Mouse (Mus musculus): ENCODE results near the gene Pnpla1. TPM values are rescaled to one million over a fixed set of nuclear protein-coding genes. Genes with fewer than 3 reads are reported as not detected.
"Not testable (repeated sequence)": the region's sequence is repeated elsewhere in the genome, so short reads cannot be mapped to it uniquely, and the experiment has no call there.

Gene Pnpla1
- polyA plus RNA-seq (2016; fragmentation: Nextera tagmentation; extraction: Ambion mirVana), result not detected in 2 replicates

DNA sequence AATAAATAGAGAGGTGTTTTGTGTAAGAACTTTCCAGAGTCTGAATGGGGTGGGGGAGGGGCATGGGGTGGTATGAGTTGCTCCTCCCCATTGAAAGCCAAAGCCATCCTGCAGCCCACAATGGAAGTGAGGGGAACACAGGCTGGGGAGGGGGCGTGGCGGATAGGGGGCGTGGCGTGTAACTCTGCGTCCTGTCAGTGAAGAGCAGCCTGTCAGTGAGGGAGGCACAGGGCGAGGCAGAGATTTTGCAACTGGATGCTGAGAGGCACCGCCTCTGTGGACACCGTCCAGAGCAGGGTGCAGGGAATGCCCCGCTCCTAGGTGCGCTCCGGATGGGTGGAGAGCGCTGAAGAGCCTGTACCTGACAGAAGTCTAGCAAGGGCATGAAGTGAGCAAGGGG is at the start of gene Pnpla1:
TSS of gene Pnpla1 (plus strand) at position 207 of the 400 bp plus-strand sequence.
- Histone ChIP-seq H3K9me3 (peaks cover 11% of the 10 kb centered on the region; the same call in 1 of the 2 replicates), H3K4me3 (no peak within 1 kb of the TSS), H3K27me3 (ENCODE audit: insufficient read depth, poor library complexity, severe bottlenecking) (peaks cover 3% of the 10 kb centered on the region; the same call in 1 of the 2 replicates), H3K27ac (no peak within 1 kb of the TSS), H3K4me1 (replicated peaks) (peaks cover 10% of the 10 kb centered on the region), H3K36me3 (no peaks in the 10 kb centered on the region)
- 35% methylated on average over 12 of the region's 12 CpGs for WGBS
- peak; percentile 46 for DNase-seq (ENCODE audit: low spot score)

DNA sequence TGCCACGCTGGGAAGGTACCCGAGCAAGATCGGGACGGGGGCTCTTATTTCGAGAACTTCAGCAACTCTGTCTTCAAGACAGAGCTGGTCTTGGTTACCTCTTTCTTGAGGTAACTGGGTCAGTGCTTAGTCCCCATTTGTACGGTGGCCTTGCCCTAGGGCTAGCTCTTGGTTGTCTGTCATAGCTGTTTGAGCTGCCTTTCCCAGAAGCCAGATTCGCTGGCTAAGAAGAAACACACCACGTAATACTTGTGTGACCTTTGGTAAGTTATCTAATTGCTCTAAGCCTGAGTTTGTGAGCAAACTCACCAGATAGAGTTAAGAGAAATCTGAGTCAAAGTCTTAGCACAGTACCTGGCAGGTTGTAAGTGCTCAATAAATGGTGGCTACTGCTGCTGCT is 49.5 kb upstream of the Pnpla1 start:
- 96% methylated on average over 8 of the region's 8 CpGs for WGBS
- H3K27ac ChIP-seq, result peak overlapping the region; percentile 45; the same call in 1 of the 2 replicates
- DNase-seq (ENCODE audit: low spot score), result no peak
- no peaks in the 10 kb centered on the region for H3K4me1 ChIP-seq (replicated peaks)
- peaks cover 97% of the 10 kb centered on the region for H3K36me3 ChIP-seq
- no peaks in the 10 kb centered on the region for H3K27me3 ChIP-seq (ENCODE audit: insufficient read depth, poor library complexity, severe bottlenecking)
- no peak overlapping the region for H3K4me3 ChIP-seq
- no peaks in the 10 kb centered on the region for H3K9me3 ChIP-seq

DNA sequence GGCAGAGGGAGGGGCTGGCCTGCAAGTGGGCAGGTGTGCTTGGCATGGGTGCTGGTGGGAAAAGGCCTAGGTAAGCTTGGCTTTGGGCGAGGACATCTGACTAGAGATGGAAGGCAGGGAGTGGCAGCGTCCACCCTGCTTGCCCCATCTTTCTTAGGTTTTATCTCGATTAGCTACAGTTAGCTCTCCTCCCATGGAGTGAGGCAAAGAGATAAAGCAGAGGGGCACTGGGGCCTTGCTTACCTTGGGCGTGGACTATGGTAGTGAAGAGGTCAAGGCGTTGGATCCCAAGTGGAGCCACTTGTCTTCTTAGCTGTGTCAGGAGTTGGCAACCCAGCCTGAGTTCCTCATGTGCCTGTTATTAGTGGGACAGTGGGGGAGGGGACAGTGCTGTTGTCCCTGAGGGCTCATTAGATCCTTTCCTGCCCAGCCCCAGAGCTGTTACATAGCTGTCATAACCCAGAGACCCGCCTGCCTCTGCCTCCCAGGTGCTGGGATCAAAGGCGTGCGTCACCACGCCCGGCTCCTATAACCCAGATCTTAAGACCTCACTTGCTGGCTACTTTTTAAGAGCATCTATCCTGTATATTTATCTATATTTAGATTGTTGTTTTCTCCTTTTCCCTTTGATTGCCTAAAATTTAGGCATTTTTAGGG is 48.9 kb upstream of the Pnpla1 start:
- Histone ChIP-seq H3K27me3 (ENCODE audit: insufficient read depth, poor library complexity, severe bottlenecking) (no peaks in the 10 kb centered on the region), H3K4me1 (replicated peaks) (no peaks in the 10 kb centered on the region), H3K27ac (peak overlapping the region; percentile 45; the same call in 1 of the 2 replicates), H3K36me3 (peaks cover 100% of the 10 kb centered on the region), H3K4me3 (no peak overlapping the region), H3K9me3 (no peaks in the 10 kb centered on the region)
- no peak for DNase-seq (ENCODE audit: low spot score)
- WGBS, result 94% methylated on average over 10 of the region's 10 CpGs

DNA sequence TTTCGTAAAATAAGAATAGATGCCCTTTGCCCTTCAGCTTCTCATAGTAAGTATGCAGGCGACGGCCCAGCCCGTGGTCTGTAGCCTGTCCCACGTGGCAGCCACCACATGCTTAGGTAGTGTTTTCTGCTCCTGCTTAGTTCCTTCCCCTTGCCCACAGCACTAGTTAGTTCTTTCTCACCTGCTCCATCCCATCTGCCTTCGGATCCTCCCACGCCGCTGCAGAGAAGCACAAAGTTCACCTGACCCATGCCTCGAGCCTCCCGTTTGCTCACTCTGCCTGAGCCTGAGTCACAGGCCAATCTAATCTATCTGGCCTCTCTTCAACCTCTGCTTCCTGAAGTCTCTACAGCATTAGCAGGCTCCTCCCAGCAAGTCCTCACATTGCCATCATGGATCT is 45.9 kb upstream of the Pnpla1 start:
- Histone ChIP-seq H3K36me3 (peaks cover 99% of the 10 kb centered on the region), H3K4me1 (replicated peaks) (no peaks in the 10 kb centered on the region), H3K27ac (no peak overlapping the region), H3K4me3 (no peak overlapping the region), H3K27me3 (ENCODE audit: insufficient read depth, poor library complexity, severe bottlenecking) (no peaks in the 10 kb centered on the region), H3K9me3 (no peaks in the 10 kb centered on the region)
- WGBS, result 95% methylated on average over 10 of the region's 10 CpGs
- no peak for DNase-seq (ENCODE audit: low spot score)

GRCm38 (mm10) chr17:28814529-28815097 is 43.6 kb upstream of the Pnpla1 start:
- no peak for DNase-seq (ENCODE audit: low spot score)
- Histone ChIP-seq H3K4me3 (no peak overlapping the region), H3K27ac (no peak overlapping the region), H3K36me3 (peaks cover 99% of the 10 kb centered on the region), H3K27me3 (ENCODE audit: insufficient read depth, poor library complexity, severe bottlenecking) (no peaks in the 10 kb centered on the region), H3K4me1 (replicated peaks) (no peaks in the 10 kb centered on the region), H3K9me3 (no peaks in the 10 kb centered on the region)
- WGBS, result 92% methylated on average over 18 of the region's 18 CpGs

- H3K27me3 ChIP-seq (ENCODE audit: insufficient read depth, poor library complexity, severe bottlenecking), result no peaks in the 10 kb centered on the region
- no peaks in the 10 kb centered on the region for H3K4me1 ChIP-seq (replicated peaks)
- no peak overlapping the region for H3K4me3 ChIP-seq
- H3K9me3 ChIP-seq, result no peaks in the 10 kb centered on the region
- WGBS, result 91% methylated on average over 10 of the region's 10 CpGs
- no peak for DNase-seq (ENCODE audit: low spot score)
- no peak overlapping the region for H3K27ac ChIP-seq
- H3K36me3 ChIP-seq, result peaks cover 98% of the 10 kb centered on the region
Observed at GRCm38 (mm10) chr17:28815384-28816004, 42.7 kb upstream of the Pnpla1 start.

- peaks cover 98% of the 10 kb centered on the region for H3K36me3 ChIP-seq
- H3K4me1 ChIP-seq (replicated peaks); H3K9me3 ChIP-seq; H3K27me3 ChIP-seq (ENCODE audit: insufficient read depth, poor library complexity, severe bottlenecking); H3K4me3 ChIP-seq; H3K27ac ChIP-seq; DNase-seq (ENCODE audit: low spot score): not testable (repeated sequence)
- 95% methylated on average over 10 of the region's 10 CpGs for WGBS
Observed at GRCm38 (mm10) chr17:28816326-28816725, 41.9 kb upstream of the Pnpla1 start.

DNA sequence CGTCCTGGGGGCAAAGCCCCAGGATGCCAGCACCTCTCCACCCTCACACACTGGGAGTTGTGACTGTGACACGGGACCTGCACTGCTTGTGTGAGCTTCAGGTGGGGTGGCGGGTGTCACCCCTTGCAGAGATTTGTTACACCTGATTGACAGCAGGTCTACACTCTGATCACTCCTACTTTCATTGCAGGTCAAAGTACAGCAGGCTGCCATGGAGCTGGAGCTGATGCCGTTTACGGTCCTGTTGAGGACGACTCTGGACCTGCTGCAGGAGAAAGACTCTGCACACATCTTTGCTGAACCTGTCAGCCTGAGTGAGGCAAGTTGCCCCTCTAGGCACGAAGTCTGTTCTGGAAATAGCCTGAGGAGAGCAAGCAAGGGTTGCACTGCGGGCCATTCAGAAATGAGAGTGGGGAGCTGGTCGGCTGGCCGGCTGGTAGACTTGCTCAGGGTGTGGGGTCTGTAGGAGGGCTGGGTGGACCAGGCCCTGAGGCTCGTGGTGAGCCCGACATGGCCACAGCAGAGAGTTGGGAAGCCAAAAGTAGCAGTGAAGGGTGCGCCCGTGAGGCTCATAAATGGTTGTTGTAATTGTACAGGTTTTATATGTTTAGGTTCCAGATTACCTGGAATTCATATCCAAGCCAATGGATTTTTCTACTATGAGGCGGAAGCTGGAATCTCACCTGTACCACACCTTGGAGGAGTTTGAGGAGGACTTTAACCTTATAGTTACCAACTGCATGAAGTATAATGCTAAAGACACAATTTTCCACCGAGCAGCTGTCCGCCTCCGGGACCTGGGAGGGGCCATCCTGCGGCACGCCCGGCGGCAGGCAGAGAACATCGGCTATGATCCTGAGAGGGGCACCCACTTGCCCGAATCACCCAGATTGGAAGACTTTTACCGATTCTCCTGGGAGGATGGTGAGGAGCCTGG is 41.1 kb upstream of the Pnpla1 start:
- 95% methylated on average over 25 of the region's 25 CpGs for WGBS
- no peaks in the 10 kb centered on the region for H3K27me3 ChIP-seq (ENCODE audit: insufficient read depth, poor library complexity, severe bottlenecking)
- no peak overlapping the region for H3K27ac ChIP-seq
- H3K9me3 ChIP-seq, result no peaks in the 10 kb centered on the region
- no peak overlapping the region for H3K4me3 ChIP-seq
- no peaks in the 10 kb centered on the region for H3K4me1 ChIP-seq (replicated peaks)
- H3K36me3 ChIP-seq, result peaks cover 98% of the 10 kb centered on the region
- no peak for DNase-seq (ENCODE audit: low spot score)

DNA sequence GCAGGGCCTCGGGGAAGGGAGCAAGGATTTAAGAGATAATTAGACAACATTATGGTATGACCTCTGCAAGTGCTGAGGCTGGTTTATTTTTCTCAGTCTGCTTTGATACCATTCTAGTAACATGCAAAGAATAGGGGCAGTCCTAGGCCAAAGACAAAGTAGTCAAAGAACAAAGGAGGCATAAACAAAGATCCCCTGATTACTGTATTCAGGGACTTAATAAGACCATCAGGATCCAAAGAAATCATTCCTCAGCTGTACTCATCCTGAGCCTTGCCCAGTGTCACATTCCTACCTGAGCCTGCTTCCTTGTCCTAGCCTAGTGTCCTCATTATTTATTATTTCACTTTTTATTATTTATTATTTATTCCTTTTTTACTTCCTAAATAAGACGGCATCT is 38.0 kb upstream of the Pnpla1 start:
- no peak for DNase-seq (ENCODE audit: low spot score)
- WGBS, result 82% methylated on average over 2 of the region's 2 CpGs
- H3K36me3 ChIP-seq, result peaks cover 98% of the 10 kb centered on the region
- H3K4me3 ChIP-seq, result no peak overlapping the region
- H3K27ac ChIP-seq, result no peak overlapping the region
- H3K9me3 ChIP-seq, result no peaks in the 10 kb centered on the region
- H3K4me1 ChIP-seq (replicated peaks), result no peaks in the 10 kb centered on the region
- no peaks in the 10 kb centered on the region for H3K27me3 ChIP-seq (ENCODE audit: insufficient read depth, poor library complexity, severe bottlenecking)

DNA sequence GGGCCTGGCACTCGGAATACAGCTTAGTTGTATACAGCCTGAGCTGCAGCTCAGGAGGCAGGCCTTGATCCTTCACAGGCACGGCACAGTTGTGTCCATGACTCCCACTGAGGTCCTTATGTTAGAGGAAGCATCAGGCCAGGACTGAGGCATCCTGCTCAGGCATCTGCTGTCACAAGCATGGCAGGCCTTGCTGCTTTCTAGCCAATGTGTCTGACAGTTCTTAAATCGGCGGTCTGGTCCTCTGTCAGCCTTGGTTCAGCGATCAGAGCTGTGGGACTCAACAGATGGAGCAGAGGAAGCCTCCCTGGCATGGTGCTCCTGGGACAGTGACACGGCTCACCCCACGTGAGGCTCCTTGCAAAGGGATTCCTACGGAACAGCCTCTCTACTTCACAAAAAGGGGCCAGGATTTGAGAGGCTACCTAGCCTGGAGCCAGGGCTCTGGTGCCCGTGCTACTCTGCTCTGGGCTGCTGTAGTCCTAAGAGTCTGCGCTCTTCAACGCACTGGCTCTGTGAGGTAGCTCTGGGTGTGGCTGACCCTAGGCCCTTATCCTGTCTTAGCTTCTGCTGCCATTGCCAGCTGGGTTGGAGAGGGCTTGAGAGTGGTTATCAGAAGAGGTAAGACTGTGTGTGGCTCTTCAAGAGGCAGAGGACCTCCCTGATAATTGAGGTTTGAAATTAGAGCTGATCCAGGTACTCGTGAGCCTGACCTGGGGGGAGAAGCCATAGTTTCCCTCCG is 35.0 kb upstream of the Pnpla1 start:
- Histone ChIP-seq H3K36me3 (peaks cover 99% of the 10 kb centered on the region), H3K27ac (peak overlapping the region; percentile 40), H3K27me3 (ENCODE audit: insufficient read depth, poor library complexity, severe bottlenecking) (no peaks in the 10 kb centered on the region), H3K4me3 (no peak overlapping the region), H3K4me1 (replicated peaks) (no peaks in the 10 kb centered on the region), H3K9me3 (no peaks in the 10 kb centered on the region)
- DNase-seq (ENCODE audit: low spot score), result no peak
- 90% methylated on average over 13 of the region's 13 CpGs for WGBS

GRCm38 (mm10) chr17:28823749-28824148 is 34.5 kb upstream of the Pnpla1 start:
- no peak overlapping the region for H3K4me3 ChIP-seq
- no peaks in the 10 kb centered on the region for H3K4me1 ChIP-seq (replicated peaks)
- 90% methylated on average over 11 of the region's 11 CpGs for WGBS
- H3K27ac ChIP-seq, result no peak overlapping the region
- peaks cover 99% of the 10 kb centered on the region for H3K36me3 ChIP-seq
- no peaks in the 10 kb centered on the region for H3K27me3 ChIP-seq (ENCODE audit: insufficient read depth, poor library complexity, severe bottlenecking)
- no peak for DNase-seq (ENCODE audit: low spot score)
- no peaks in the 10 kb centered on the region for H3K9me3 ChIP-seq

GRCm38 (mm10) chr17:28824896-28825295 is 33.3 kb upstream of the Pnpla1 start:
- WGBS, result 85% methylated on average over 6 of the region's 6 CpGs
- H3K4me3 ChIP-seq, result no peak overlapping the region
- H3K27me3 ChIP-seq (ENCODE audit: insufficient read depth, poor library complexity, severe bottlenecking), result no peaks in the 10 kb centered on the region
- H3K9me3 ChIP-seq, result no peaks in the 10 kb centered on the region
- no peak for DNase-seq (ENCODE audit: low spot score)
- no peaks in the 10 kb centered on the region for H3K4me1 ChIP-seq (replicated peaks)
- H3K27ac ChIP-seq, result peak overlapping the region; percentile 24; the same call in 1 of the 2 replicates
- peaks cover 100% of the 10 kb centered on the region for H3K36me3 ChIP-seq

Data from hindbrain, embryonic 10.5 days (tissue).